Mouse (Mus musculus): ENCODE measurements around the gene Parp11. TPM values are rescaled to one million over a fixed set of nuclear protein-coding genes. Genes with fewer than 3 reads are reported as not detected.

Parp11 gene
- polyA plus RNA-seq, 1 experiment from 2014 or later, result 5.8 TPM

DNA sequence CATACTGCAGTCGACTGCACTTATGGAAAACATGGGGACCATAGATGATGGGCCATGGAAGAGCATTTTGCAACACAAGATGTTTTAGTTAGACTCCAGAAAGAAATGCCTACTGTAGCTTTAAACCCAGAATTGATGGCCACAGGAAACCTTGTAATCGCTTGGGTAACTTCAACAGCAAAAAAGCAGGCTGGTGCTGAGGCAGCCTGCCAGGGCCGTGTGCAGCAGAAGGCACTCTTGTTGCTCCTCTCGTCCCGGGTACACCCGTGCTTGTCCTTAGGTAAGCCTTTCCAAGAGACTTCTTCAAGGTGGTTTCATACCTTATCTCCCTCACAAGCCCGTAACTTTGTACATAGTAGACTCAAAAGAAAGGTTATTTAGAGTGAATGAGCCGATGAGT lies 74.5 kb downstream of the Parp11 start:
- no peak for DNase-seq
- WGBS (ENCODE audit: insufficient replicate concordance), result 36% methylated on average over 8 of the region's 8 CpGs
- H3K27me3 ChIP-seq (ENCODE audit: insufficient read depth, low read length), result no peaks in the 10 kb centered on the region
- TF ChIP-seq CTCF (IDR thresholded peaks at IDR 0.05; ENCODE audit: low read depth), result no peak
- no peak for TF ChIP-seq EP300 (IDR thresholded peaks at IDR 0.05; ENCODE audit: low read depth)
- no peak overlapping the region for H3K9ac ChIP-seq (replicated peaks)
- H3K4me2 ChIP-seq (ENCODE audit: low read depth, low read length), result no peak overlapping the region
- H3K36me3 ChIP-seq (replicated peaks; ENCODE audit: insufficient read depth, low read length), result no peaks in the 10 kb centered on the region
- no peak overlapping the region for H3K27ac ChIP-seq (ENCODE audit: low read depth)
- H3K9me3 ChIP-seq (ENCODE audit: low read length), result no peaks in the 10 kb centered on the region
- H3K4me1 ChIP-seq (ENCODE audit: insufficient read depth), result no peaks in the 10 kb centered on the region
- no peak overlapping the region for H3K4me3 ChIP-seq (ENCODE audit: low read depth, low read length)
- ATAC-seq, result no peak

DNA sequence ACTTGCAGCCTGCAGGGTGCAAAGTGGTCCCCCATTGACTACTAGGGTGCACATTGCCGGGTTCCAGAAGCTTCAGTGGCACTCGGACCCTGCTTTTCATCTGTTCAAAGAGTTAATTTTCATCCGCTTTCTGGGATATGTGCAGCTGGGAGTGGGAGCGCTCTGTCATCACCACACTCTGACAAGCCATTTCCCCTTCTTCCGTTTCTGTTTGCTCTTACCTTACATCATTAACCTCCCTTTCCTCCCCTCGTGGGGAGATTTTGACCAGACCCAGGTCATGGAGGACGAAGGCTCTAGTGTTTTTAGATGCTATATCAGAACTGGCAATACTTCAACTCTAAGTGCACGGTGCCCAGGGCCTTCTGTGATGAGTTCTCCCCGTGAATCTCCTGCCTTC lies 75.7 kb downstream of the Parp11 start:
- DNase-seq (no peak), ATAC-seq (no peak)
- Histone ChIP-seq H3K27ac (ENCODE audit: low read depth) (no peak overlapping the region), H3K36me3 (replicated peaks; ENCODE audit: insufficient read depth, low read length) (no peaks in the 10 kb centered on the region), H3K4me2 (ENCODE audit: low read depth, low read length) (peak overlapping the region; percentile 38), H3K4me1 (ENCODE audit: insufficient read depth) (no peaks in the 10 kb centered on the region), H3K27me3 (ENCODE audit: insufficient read depth, low read length) (no peaks in the 10 kb centered on the region), H3K9ac (replicated peaks) (no peak overlapping the region), H3K9me3 (ENCODE audit: low read length) (no peaks in the 10 kb centered on the region), H3K4me3 (ENCODE audit: low read depth, low read length) (no peak overlapping the region)
- WGBS (ENCODE audit: insufficient replicate concordance), result 15% methylated on average over 9 of the region's 9 CpGs
- TF ChIP-seq CTCF (IDR thresholded peaks at IDR 0.05; ENCODE audit: low read depth), result no peak

DNA sequence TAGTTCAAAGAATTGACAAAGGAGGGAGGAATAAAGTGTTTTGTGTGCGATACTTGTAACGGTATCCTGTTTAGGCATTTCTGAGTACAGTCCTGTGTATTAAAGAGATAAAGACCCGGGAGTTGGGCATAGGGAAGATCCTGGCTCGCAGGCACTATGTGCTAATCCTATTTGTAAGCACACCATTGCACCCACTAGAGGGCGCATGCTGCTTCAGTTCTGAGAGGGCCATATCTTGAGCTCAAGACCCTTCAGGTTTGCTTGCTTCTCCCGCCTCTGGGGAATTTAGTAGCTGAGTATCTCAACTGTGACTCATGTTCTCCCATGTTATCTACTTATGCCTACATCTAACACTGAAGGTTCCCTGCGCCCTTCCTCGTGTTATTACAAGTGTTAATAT lies 77.8 kb downstream of the Parp11 start:
- Histone ChIP-seq H3K9me3 (ENCODE audit: low read length) (no peaks in the 10 kb centered on the region), H3K9ac (replicated peaks) (no peak overlapping the region), H3K27ac (ENCODE audit: low read depth) (no peak overlapping the region), H3K4me2 (ENCODE audit: low read depth, low read length) (no peak overlapping the region), H3K36me3 (replicated peaks; ENCODE audit: insufficient read depth, low read length) (no peaks in the 10 kb centered on the region), H3K4me3 (ENCODE audit: low read depth, low read length) (no peak overlapping the region), H3K27me3 (ENCODE audit: insufficient read depth, low read length) (no peaks in the 10 kb centered on the region), H3K4me1 (ENCODE audit: insufficient read depth) (peaks cover 8% of the 10 kb centered on the region)
- TF ChIP-seq EP300 (IDR thresholded peaks at IDR 0.05; ENCODE audit: low read depth), result no peak
- peak; percentile 86 for TF ChIP-seq CTCF (IDR thresholded peaks at IDR 0.05; ENCODE audit: low read depth)
- 25% methylated on average over 8 of the region's 8 CpGs for WGBS (ENCODE audit: insufficient replicate concordance)
- DNase-seq (peak; percentile 73), ATAC-seq (no peak)

DNA sequence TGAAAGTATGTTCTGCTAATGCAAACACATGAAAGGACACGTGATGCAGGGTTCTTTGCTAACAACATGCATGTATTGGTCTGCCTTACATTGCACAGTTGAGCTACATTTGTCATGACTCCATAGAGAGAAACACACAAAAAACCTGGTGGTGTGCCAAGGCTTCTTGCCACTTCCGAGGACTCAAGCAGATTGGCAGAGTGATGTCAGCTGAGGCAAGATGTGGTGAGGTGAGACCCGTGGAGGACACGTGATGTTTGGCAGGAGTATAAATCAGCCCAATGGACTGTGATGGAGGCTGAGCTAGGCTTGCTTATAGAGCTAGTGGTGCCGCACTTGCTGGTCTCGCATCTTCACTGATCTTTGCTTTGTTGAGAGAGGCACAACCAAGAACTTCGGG lies 82.0 kb downstream of the Parp11 start:
- Histone ChIP-seq H3K27me3 (ENCODE audit: insufficient read depth, low read length) (no peaks in the 10 kb centered on the region), H3K9ac (replicated peaks) (no peak overlapping the region), H3K9me3 (ENCODE audit: low read length) (no peaks in the 10 kb centered on the region), H3K27ac (ENCODE audit: low read depth) (peak overlapping the region; percentile 16; the same call in 1 of the 2 replicates), H3K36me3 (replicated peaks; ENCODE audit: insufficient read depth, low read length) (no peaks in the 10 kb centered on the region), H3K4me1 (ENCODE audit: insufficient read depth) (peaks cover 11% of the 10 kb centered on the region), H3K4me3 (ENCODE audit: low read depth, low read length) (no peak overlapping the region), H3K4me2 (ENCODE audit: low read depth, low read length) (no peak overlapping the region)
- no peak for DNase-seq
- no peak for ATAC-seq
- WGBS (ENCODE audit: insufficient replicate concordance), result 77% methylated on average over 7 of the region's 7 CpGs
- no peak for TF ChIP-seq EP300 (IDR thresholded peaks at IDR 0.05; ENCODE audit: low read depth)
- TF ChIP-seq CTCF (IDR thresholded peaks at IDR 0.05; ENCODE audit: low read depth), result no peak

DNA sequence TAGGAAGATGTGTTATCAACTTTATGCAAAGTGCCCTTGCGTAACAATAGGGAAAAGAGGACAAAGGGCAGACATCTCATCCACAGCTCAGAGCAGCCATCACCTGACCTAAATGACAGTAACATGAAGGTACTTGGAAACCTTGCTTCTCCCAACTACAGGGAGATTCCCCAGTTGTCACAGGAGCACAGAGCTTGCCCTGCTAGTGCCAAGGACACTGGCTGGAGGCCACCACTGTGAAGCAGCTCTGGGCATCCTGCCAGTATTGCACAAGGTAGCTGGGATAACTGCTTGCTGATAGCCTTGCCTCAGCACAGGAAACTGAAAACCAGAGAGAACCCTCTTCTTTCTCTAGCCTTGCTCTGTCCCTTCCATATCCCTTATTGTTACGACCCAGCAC lies 82.8 kb downstream of the Parp11 start:
- peak; percentile 93 for ATAC-seq
- TF ChIP-seq CTCF (IDR thresholded peaks at IDR 0.05; ENCODE audit: low read depth) (no peak), EP300 (IDR thresholded peaks at IDR 0.05; ENCODE audit: low read depth) (no peak)
- peak; percentile 89 for DNase-seq
- H3K4me3 ChIP-seq (ENCODE audit: low read depth, low read length), result no peak overlapping the region
- H3K27ac ChIP-seq (ENCODE audit: low read depth), result peak overlapping the region; percentile 44; the same call in 1 of the 2 replicates
- H3K4me2 ChIP-seq (ENCODE audit: low read depth, low read length), result no peak overlapping the region
- H3K27me3 ChIP-seq (ENCODE audit: insufficient read depth, low read length), result no peaks in the 10 kb centered on the region
- peaks cover 11% of the 10 kb centered on the region for H3K4me1 ChIP-seq (ENCODE audit: insufficient read depth)
- H3K9ac ChIP-seq (replicated peaks), result no peak overlapping the region
- H3K36me3 ChIP-seq (replicated peaks; ENCODE audit: insufficient read depth, low read length), result no peaks in the 10 kb centered on the region
- no peaks in the 10 kb centered on the region for H3K9me3 ChIP-seq (ENCODE audit: low read length)
- 30% methylated on average over 2 of the region's 2 CpGs for WGBS (ENCODE audit: insufficient replicate concordance)

DNA sequence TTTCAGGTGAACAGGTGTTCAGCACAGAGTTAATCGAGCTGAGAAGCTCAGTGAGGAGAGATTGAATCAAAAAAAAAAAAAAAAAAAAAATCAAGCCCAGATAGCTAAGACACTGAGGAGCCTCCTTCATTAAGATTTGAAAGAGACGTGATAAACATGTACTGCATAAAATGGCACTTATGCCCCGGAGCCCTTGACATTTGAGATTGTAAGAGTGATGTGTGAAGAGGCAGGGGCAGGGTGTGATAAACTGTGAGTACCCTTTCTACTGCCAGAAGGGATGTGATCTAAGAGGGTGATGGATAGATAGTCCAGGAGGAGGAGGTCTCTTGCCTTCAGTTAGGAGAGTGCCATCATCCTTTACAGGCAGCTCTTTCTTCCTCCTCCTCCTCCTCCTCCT lies 83.6 kb downstream of the Parp11 start:
- no peak overlapping the region for H3K4me3 ChIP-seq (ENCODE audit: low read depth, low read length)
- no peaks in the 10 kb centered on the region for H3K36me3 ChIP-seq (replicated peaks; ENCODE audit: insufficient read depth, low read length)
- ATAC-seq (no peak), DNase-seq (no peak)
- H3K27ac ChIP-seq (ENCODE audit: low read depth), result no peak overlapping the region
- H3K4me1 ChIP-seq (ENCODE audit: insufficient read depth), result peaks cover 11% of the 10 kb centered on the region
- 47% methylated on average over 3 of the region's 3 CpGs for WGBS (ENCODE audit: insufficient replicate concordance)
- no peaks in the 10 kb centered on the region for H3K27me3 ChIP-seq (ENCODE audit: insufficient read depth, low read length)
- TF ChIP-seq CTCF (IDR thresholded peaks at IDR 0.05; ENCODE audit: low read depth), result no peak
- TF ChIP-seq EP300 (IDR thresholded peaks at IDR 0.05; ENCODE audit: low read depth), result no peak
- H3K9me3 ChIP-seq (ENCODE audit: low read length), result no peaks in the 10 kb centered on the region
- H3K4me2 ChIP-seq (ENCODE audit: low read depth, low read length), result no peak overlapping the region
- H3K9ac ChIP-seq (replicated peaks), result no peak overlapping the region

All from liver, postnatal 0 days (tissue).